Mouse (Mus musculus): ENCODE results near the gene Ccdc181. TPM values are rescaled to one million over a fixed set of nuclear protein-coding genes. Genes with fewer than 3 reads are reported as not detected.

The Ccdc181 gene
- polyA plus RNA-seq, 1 experiment from 2014 or later = 11.5 TPM

DNA sequence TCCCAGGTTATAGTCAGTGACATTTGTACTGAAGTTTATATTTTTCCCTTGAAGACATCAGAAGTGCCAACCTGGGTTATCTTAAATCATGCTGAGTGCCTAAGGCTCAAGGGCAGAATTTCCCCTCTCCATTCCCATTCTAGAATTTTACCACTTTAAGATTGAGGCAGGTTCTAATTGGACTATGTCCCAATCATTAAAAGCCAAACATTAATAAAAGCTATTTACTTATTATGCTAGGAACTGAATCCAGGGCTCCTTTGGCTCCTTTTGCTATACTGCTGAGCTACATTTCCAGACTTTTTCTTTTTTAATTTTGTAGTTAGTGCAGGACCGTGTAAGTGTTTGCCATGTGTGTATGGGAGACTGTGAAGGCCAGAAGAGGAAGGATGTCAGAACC lies 23.9 kb upstream of the Ccdc181 start:
- DNase-seq (ENCODE audit: low spot score) = no peak
- Histone ChIP-seq H3K4me3 (no peak overlapping the region), H3K27ac (replicated peaks) (no peak overlapping the region), H3K36me3 (no peaks in the 10 kb centered on the region), H3K9me3 (replicated peaks) (no peaks in the 10 kb centered on the region), H3K27me3 (ENCODE audit: low read depth, poor library complexity, severe bottlenecking) (peaks cover 25% of the 10 kb centered on the region), H3K4me1 (peaks cover 37% of the 10 kb centered on the region)
- WGBS = 71% methylated on average over 1 of the region's 1 CpGs

DNA sequence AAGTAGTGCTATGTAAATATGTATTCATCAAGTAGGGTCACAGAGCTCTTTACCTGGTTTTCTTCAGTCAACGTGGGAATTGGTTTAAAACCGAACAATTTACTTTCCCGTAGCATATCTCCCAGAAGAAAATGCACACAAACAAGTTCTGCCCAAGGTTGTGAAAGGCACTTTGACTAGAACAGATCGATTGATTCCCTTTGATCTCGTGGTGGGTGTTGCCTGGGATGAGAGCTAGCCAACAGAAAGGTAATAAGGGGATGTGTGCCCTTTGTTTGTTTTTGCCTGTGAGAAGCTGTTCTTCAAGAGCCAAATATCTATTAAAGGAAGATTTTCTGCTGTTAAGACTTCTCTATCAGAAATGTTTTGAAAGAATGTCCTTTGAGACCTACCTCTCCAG lies 22.8 kb upstream of the Ccdc181 start:
- Histone ChIP-seq H3K4me3 (no peak overlapping the region), H3K4me1 (peaks cover 27% of the 10 kb centered on the region), H3K9me3 (replicated peaks) (no peaks in the 10 kb centered on the region), H3K27me3 (ENCODE audit: low read depth, poor library complexity, severe bottlenecking) (peaks cover 19% of the 10 kb centered on the region), H3K36me3 (peaks cover 10% of the 10 kb centered on the region), H3K27ac (replicated peaks) (no peak overlapping the region)
- DNase-seq (ENCODE audit: low spot score) = no peak
- WGBS = 81% methylated on average over 5 of the region's 5 CpGs

DNA sequence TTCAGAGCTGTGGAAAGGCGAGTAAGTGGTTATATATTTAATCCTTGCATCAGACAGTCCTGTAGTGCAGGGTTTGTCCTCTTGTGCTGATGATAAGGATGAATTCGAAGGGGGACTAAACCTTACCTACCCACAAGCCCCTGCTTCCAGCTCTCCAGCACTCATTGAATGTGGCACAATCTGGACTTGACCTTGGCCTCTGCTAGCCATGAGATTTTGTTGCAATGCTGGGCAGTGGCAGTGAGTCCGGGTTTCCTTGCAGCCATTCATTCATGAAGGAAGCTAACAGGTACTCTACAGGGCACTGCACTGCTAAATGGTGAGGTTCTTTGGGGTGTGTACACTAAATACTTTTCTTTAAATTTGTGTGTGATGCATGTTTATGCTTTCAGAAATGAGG lies 20.5 kb upstream of the Ccdc181 start:
- H3K4me1 ChIP-seq = peaks cover 13% of the 10 kb centered on the region
- no peaks in the 10 kb centered on the region for H3K9me3 ChIP-seq (replicated peaks)
- peaks cover 10% of the 10 kb centered on the region for H3K36me3 ChIP-seq
- no peak for DNase-seq (ENCODE audit: low spot score)
- 84% methylated on average over 3 of the region's 3 CpGs for WGBS
- peaks cover 13% of the 10 kb centered on the region for H3K27me3 ChIP-seq (ENCODE audit: low read depth, poor library complexity, severe bottlenecking)
- H3K4me3 ChIP-seq = no peak overlapping the region
- no peak overlapping the region for H3K27ac ChIP-seq (replicated peaks)

DNA sequence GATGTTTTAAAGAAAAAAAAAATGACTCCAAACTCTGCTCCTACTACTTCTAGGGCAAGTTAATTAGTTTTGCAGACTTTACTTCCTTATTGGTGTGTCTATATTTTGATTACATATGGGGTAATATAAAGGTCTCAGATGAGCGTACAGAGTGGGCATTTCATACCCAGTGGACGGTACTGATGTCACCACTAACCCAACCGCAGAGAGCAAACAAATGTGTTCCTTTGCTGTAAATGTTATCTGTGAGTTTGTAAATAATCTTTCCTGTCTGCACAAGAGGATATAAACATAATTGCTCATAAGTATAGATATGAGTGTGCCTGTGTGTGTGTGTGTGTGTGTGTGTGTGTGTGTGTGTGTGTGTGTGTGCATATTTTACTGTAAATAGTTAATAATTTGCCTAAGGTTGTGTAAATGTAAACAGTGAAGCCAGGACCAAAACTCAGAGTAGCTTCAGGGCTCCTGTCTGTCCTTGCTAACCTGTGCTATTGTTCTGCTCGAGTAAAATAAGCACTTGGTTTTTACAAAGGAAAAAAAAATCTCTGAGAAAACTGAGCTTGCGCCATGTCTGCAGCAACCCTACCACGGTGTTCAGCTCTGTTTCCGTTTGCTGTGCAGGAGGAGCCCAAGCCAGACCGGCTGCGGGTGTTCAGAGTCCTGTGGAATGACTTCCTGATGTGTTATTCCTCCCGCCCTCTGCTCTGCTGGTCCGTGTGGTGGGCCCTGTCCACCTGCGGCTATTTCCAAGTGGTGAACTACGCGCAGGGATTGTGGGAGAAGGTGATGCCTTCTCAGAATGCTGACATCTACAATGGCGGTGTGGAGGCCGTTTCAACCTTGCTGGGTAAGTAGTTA lies 15.0 kb upstream of the Ccdc181 start:
- H3K4me3 ChIP-seq = no peak overlapping the region
- peaks cover 46% of the 10 kb centered on the region for H3K36me3 ChIP-seq
- WGBS = 90% methylated on average over 16 of the region's 16 CpGs
- no peaks in the 10 kb centered on the region for H3K9me3 ChIP-seq (replicated peaks)
- H3K27me3 ChIP-seq (ENCODE audit: low read depth, poor library complexity, severe bottlenecking) = no peaks in the 10 kb centered on the region
- no peak overlapping the region for H3K27ac ChIP-seq (replicated peaks)
- no peaks in the 10 kb centered on the region for H3K4me1 ChIP-seq
- no peak for DNase-seq (ENCODE audit: low spot score)

DNA sequence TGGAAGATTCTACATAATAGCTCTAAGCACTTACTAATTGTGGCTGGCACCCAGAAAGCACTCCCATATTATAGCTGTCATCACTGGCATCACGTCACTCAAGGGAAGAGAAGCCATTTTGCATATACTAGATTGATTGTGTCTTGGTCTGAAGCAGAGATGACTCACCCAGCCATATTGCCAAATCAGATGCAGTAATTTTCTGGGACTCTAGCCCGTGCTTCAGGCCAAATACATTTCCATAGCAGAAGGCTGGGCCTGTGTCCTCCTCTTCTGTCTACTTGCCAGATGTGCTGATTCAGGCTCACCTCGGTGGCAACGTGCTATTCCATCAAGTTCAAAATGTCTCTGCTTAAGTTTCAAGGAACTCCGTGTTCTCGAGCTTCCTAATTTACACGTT lies 13.8 kb upstream of the Ccdc181 start:
- no peak overlapping the region for H3K4me3 ChIP-seq
- H3K4me1 ChIP-seq = no peaks in the 10 kb centered on the region
- H3K27me3 ChIP-seq (ENCODE audit: low read depth, poor library complexity, severe bottlenecking) = no peaks in the 10 kb centered on the region
- no peak overlapping the region for H3K27ac ChIP-seq (replicated peaks)
- H3K9me3 ChIP-seq (replicated peaks) = no peaks in the 10 kb centered on the region; the same call in 1 of the 2 replicates
- WGBS = 90% methylated on average over 7 of the region's 7 CpGs
- peaks cover 51% of the 10 kb centered on the region for H3K36me3 ChIP-seq
- DNase-seq (ENCODE audit: low spot score) = no peak

DNA sequence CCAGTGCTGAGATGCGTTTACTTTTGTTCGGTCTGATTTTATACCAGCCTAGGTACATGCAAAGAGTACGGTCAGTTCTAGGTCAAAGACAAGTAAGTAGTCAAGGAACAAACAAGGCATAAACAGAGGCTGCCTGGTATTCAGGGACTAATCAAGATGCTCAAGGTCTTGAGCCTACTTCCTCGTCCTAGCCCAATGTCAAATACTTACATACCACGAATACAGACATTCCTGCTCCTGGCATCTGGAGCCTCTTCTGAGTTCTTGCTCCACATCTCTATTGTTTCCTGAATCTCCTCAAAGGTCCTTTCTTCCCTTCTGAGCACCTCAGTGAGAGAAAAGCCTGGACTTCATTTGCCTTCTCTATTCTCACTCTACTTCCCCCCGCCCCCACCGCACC lies 4.4 kb upstream of the Ccdc181 start:
- Histone ChIP-seq H3K4me3 (no peak overlapping the region), H3K27me3 (ENCODE audit: low read depth, poor library complexity, severe bottlenecking) (0 out of 2 replicates have a peak, but pooled peaks cover 5% of the 10 kb centered on the region), H3K36me3 (0 out of 2 replicates have a peak, but pooled peaks cover 7% of the 10 kb centered on the region), H3K27ac (replicated peaks) (no peak overlapping the region), H3K9me3 (replicated peaks) (no peaks in the 10 kb centered on the region; the same call in 1 of the 2 replicates), H3K4me1 (peaks cover 11% of the 10 kb centered on the region)
- 94% methylated on average over 7 of the region's 7 CpGs for WGBS
- no peak for DNase-seq (ENCODE audit: low spot score)

DNA sequence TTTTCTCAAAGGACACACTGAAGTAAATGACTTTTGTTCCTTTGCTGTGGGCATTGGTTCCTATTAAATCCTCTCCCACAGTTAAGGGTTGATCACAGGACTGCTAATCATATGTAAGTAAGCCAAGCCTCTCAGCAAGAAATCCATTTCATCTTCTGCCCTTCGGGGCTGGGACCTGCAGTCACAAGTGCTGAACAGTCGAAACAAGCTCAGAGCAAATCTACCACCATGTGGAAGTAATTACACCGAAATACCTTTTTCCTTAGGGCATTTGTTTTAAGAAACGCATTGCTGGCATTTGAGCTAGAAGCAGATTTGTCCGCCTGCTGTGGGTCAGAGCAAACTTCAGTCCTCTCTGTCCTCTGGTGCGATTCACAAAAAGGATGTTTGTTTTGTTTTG lies 1.7 kb upstream of the Ccdc181 start:
- Histone ChIP-seq H3K27ac (replicated peaks) (no peak overlapping the region), H3K4me3 (no peak overlapping the region), H3K36me3 (no peaks in the 10 kb centered on the region), H3K9me3 (replicated peaks) (no peaks in the 10 kb centered on the region), H3K4me1 (peaks cover 7% of the 10 kb centered on the region; the same call in 1 of the 2 replicates), H3K27me3 (ENCODE audit: low read depth, poor library complexity, severe bottlenecking) (0 out of 2 replicates have a peak, but pooled peaks cover 5% of the 10 kb centered on the region)
- no peak for DNase-seq (ENCODE audit: low spot score)
- 79% methylated on average over 6 of the region's 6 CpGs for WGBS

DNA sequence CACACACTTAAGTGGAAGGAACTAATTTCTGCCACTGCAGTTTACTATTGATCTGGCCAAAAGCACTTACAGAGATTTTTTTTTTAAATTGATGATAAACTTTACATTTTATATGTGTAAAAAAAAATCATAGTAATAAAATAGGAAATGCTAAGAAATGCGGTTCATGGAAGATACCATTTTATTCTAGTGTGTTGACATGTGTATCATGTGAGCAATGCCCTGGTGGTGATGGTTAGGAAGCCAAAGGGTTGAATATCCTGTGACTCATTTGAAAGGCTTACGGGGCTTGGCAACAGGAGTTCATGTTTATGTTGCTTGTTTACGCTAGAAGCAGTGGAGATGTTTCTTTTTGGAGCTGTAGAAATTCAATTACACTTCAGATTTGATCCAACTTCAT lies 1.2 kb downstream of the Ccdc181 start:
- no peaks in the 10 kb centered on the region for H3K9me3 ChIP-seq (replicated peaks)
- DNase-seq (ENCODE audit: low spot score) = no peak
- peaks cover 11% of the 10 kb centered on the region for H3K36me3 ChIP-seq
- 94% methylated on average over 3 of the region's 3 CpGs for WGBS
- H3K4me3 ChIP-seq = no peak overlapping the region
- no peak overlapping the region for H3K27ac ChIP-seq (replicated peaks)
- peaks cover 7% of the 10 kb centered on the region; the same call in 1 of the 2 replicates for H3K4me1 ChIP-seq
- H3K27me3 ChIP-seq (ENCODE audit: low read depth, poor library complexity, severe bottlenecking) = 0 out of 2 replicates have a peak, but pooled peaks cover 3% of the 10 kb centered on the region

DNA sequence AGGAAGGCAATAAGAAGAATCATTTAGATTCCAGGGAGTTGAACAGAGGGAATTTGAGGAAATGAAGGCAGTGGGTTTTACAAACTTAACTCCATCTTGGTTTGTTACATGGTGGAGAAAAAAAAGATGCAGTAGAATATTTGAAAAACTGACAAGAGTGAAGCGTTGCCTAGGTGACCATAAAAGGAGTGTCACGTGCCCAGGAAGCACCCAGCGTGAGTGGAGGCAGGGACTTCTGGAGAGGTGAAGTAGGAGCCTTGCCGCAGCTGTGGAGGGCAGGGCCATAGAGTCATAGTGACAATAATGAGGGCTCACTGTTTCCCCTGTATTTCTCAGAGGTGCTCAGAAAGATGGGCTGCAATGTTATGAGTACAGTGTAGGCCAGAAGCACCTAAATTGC lies 3.9 kb downstream of the Ccdc181 start:
- peaks cover 11% of the 10 kb centered on the region for H3K36me3 ChIP-seq
- no peak overlapping the region for H3K4me3 ChIP-seq
- no peaks in the 10 kb centered on the region for H3K9me3 ChIP-seq (replicated peaks)
- no peak for DNase-seq (ENCODE audit: low spot score)
- 77% methylated on average over 4 of the region's 4 CpGs for WGBS
- H3K4me1 ChIP-seq = peaks cover 7% of the 10 kb centered on the region; the same call in 1 of the 2 replicates
- no peak overlapping the region for H3K27ac ChIP-seq (replicated peaks)
- H3K27me3 ChIP-seq (ENCODE audit: low read depth, poor library complexity, severe bottlenecking) = no peaks in the 10 kb centered on the region

DNA sequence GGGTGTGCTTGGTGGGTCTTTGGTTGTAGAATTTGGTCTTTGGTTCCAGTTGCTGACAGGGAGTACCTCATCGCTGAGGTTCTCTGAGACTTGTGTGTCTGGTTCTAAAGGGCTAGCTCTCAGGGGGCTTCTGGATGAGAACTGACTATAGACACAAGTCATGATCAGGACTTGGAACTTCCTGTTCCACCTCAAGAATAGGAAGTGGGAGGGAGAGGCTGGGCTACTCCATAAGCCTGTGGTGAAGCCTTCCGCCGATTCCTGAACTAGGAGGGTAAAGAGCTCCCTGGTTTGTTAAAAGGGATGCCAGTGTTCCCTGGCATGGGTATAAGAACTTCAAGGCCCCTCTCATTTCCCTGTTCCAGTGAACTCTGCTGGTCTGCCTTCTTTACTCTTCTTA lies 8.6 kb downstream of the Ccdc181 start:
- H3K4me3 ChIP-seq = no peak overlapping the region
- H3K27me3 ChIP-seq (ENCODE audit: low read depth, poor library complexity, severe bottlenecking) = no peaks in the 10 kb centered on the region
- H3K9me3 ChIP-seq (replicated peaks) = no peaks in the 10 kb centered on the region
- no peak for DNase-seq (ENCODE audit: low spot score)
- no peak overlapping the region for H3K27ac ChIP-seq (replicated peaks)
- WGBS = 93% methylated on average over 3 of the region's 3 CpGs
- H3K36me3 ChIP-seq = peaks cover 11% of the 10 kb centered on the region
- no peaks in the 10 kb centered on the region for H3K4me1 ChIP-seq

DNA sequence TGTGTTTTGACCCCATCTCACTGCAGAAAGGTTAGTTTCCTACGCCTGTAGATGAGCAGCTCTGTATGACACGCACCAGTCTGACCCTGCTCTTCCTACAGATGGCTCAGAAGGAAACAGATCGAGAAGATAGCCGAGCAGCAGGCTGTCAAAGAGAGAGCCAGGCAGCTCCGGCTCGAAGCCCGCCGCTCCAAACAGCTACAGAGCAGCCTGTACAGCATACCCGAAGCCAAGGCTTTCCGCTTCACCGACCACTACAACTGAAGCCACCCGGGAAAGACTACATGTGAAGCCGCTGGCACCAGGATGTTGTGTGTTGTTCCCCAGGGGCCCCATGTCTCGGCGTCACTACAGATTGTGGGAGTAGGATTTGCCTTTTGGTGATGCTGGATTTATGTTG lies 12.0 kb downstream of the Ccdc181 start:
- H3K27me3 ChIP-seq (ENCODE audit: low read depth, poor library complexity, severe bottlenecking) = no peaks in the 10 kb centered on the region
- H3K36me3 ChIP-seq = peaks cover 24% of the 10 kb centered on the region
- no peak overlapping the region for H3K4me3 ChIP-seq
- H3K4me1 ChIP-seq = no peaks in the 10 kb centered on the region
- DNase-seq (ENCODE audit: low spot score) = no peak
- no peaks in the 10 kb centered on the region for H3K9me3 ChIP-seq (replicated peaks)
- 57% methylated on average over 15 of the region's 15 CpGs for WGBS
- no peak overlapping the region for H3K27ac ChIP-seq (replicated peaks)

DNA sequence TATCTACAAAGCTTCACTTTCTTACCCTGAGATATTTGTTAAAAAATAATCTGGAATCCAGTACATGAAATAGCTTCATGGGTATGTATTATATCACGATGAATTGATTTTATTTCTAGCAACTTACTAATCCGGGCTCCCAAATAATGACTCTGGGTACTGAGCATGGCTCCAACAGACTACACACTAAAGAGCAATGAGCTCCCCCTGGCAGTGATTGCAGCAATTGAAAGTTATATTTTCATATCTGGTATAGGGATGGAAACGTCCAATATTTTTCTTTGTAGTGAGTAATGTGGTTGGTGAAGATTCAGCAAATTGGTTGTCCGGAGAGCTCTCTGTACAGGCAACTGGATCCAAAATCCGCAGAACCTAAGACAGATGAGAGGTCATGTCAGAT lies 16.7 kb downstream of the Ccdc181 start:
- H3K4me3 ChIP-seq = no peak overlapping the region
- peaks cover 64% of the 10 kb centered on the region for H3K36me3 ChIP-seq
- no peaks in the 10 kb centered on the region for H3K4me1 ChIP-seq
- H3K9me3 ChIP-seq (replicated peaks) = no peaks in the 10 kb centered on the region
- no peak for DNase-seq (ENCODE audit: low spot score)
- 93% methylated on average over 5 of the region's 5 CpGs for WGBS
- no peak overlapping the region for H3K27ac ChIP-seq (replicated peaks)
- H3K27me3 ChIP-seq (ENCODE audit: low read depth, poor library complexity, severe bottlenecking) = no peaks in the 10 kb centered on the region

DNA sequence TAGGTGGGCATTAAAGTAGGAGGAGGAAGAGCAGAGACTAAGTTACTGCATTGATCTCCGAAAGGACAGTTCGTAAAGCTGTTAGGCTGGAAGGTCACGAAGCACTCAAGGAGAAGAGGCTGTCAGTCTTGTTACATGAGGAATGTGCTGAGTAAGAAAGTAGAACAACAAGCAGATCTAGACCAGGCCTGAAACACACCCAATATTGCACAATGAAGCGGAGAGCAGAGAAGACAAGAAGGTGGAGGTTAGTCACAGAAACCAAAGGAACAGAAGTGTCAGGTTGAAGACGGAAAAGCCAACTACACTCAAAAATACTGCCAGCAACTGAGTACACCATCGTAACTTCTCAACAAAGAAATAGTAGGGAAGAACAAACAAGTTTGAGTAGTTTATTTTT lies 18.7 kb downstream of the Ccdc181 start:
- H3K36me3 ChIP-seq = peaks cover 84% of the 10 kb centered on the region
- no peaks in the 10 kb centered on the region for H3K9me3 ChIP-seq (replicated peaks)
- no peak overlapping the region for H3K4me3 ChIP-seq
- DNase-seq (ENCODE audit: low spot score) = no peak
- H3K4me1 ChIP-seq = no peaks in the 10 kb centered on the region
- no peak overlapping the region for H3K27ac ChIP-seq (replicated peaks)
- H3K27me3 ChIP-seq (ENCODE audit: low read depth, poor library complexity, severe bottlenecking) = no peaks in the 10 kb centered on the region
- WGBS = 96% methylated on average over 6 of the region's 6 CpGs
